14 mouse cellular contexts compared by ENCODE assay signal in the genomic region with DNA sequence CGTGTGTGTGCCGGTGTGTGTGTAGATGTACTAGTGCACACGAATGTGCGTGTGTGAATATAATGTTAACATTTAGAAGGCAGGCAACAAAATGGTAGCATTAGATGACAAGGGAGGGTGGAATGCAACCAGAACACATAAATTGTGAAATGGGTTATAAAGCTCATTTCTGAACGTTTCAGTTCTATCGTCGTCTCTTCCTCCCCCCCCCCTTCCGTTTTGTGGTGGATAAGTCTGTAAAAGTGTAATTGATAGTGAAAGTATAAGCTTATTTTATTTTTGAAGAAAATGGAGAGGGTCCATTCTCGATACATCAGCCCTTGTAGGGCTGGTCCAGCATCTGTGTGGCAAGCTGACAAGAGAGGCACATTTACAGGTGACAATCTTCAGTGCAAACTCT.
"Had no signal": no experiment of that assay in that cellular context is flagged by ENCODE, and none has a peak within 500 bp of the region (broad histone marks: within the 10 kb centered on the region; RNA-seq: fewer than 3 reads in every experiment).

No protein-coding gene starts in this region.

- H3K27ac ChIP-seq: kidney, postnatal 0 days; limb, embryonic 12.5 days; liver, embryonic 14.5 days; midbrain, embryonic 15.5 days; neural tube, embryonic 12.5 days; stomach, embryonic 15.5 days had no signal

- H3K27me3 ChIP-seq: limb, embryonic 12.5 days; midbrain, embryonic 15.5 days; neural tube, embryonic 12.5 days; stomach, embryonic 15.5 days had no signal

- H3K36me3 ChIP-seq: limb, embryonic 12.5 days; midbrain, embryonic 15.5 days; neural tube, embryonic 12.5 days; stomach, embryonic 15.5 days had no signal

- H3K4me3 ChIP-seq: limb, embryonic 12.5 days; megakaryocyte, embryonic 14.5 days; midbrain, embryonic 15.5 days; neural tube, embryonic 12.5 days; stomach, embryonic 15.5 days had no signal

- DNase-seq: kidney, adult 9 months; kidney, postnatal 36 days; layer of hippocampus, adult 9-11 months; lung, adult 2 months; thymus, postnatal 4 days had no signal

- H3K4me1 ChIP-seq: limb, embryonic 12.5 days; midbrain, embryonic 15.5 days; stomach, embryonic 15.5 days had no signal

- ATAC-seq: intestine, postnatal 0 days; lung, postnatal 0 days; midbrain, embryonic 15.5 days had no signal
